Mouse (Mus musculus): ENCODE results near the gene Prom1.

DNA sequence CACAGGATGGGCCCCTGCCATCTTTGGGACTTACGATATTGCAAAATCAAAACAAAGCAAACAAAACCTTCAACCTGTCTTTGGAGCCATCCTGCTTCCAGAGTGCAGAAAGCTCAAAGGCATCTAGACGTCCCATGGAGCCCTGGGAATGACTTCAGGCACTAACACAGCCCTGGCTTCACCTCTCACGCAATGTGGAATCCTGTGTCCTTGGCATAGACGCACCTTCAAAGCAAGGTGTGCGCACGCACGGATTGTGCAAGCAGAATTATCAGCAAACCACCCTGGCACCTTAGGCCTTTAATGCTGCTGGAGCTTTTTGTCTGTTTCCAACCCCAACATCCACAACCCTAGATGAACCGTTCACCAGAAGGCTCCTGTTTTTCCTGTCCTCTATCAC is 104.2 kb downstream of the Prom1 start:
- TF ChIP-seq CTCF (IDR thresholded peaks at IDR 0.05; ENCODE audit: low read depth): no peak
- TF ChIP-seq EP300 (IDR thresholded peaks at IDR 0.05; ENCODE audit: low read depth): no peak

Measured in liver, embryonic 14.5 days (tissue).